Mouse (Mus musculus): Measurements from ENCODE around the gene Ell.

DNA sequence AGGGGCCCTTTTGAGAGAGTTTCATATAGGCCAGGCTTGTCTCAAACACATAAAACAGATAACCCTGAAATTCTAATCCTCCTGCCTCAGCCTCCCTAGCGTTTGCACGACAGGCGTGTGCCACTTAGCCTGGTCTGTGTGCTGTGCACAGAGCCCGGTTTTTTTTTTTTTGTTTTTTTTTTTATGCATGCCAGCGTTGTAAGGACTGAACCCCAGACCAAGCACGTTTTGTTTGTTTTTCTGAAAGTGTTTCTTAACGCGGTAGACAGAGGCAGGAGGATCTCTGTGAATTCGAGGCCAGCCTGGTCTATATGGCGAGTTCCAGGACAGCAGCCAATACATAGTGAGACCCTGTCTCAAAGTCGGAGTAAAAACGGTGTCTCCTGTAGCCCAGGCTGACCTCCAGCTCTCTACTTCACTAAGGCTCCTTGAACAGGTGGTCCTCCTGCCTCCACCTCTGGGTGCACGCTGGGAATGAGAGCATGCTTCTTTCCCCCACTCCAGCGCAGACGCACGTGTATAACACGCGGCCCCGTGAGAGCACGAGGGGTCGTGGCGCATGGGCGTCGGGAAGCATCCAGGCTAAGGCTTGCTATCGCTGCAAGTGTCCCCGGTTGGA is 69.6 kb downstream of the Ell start, which contains the start of gene Ssbp4:
- TF ChIP-seq POLR2AphosphoS2 (IDR thresholded peaks at IDR 0.05; ENCODE audit: insufficient read length, low read depth), result no peak
- no peak for TF ChIP-seq USF1 (IDR thresholded peaks at IDR 0.05; ENCODE audit: low read depth)
- no peak for TF ChIP-seq TCF12 (IDR thresholded peaks at IDR 0.05; ENCODE audit: insufficient read depth, poor library complexity, severe bottlenecking)
- no peak for TF ChIP-seq CEBPB (IDR thresholded peaks at IDR 0.05; ENCODE audit: insufficient read depth, poor library complexity, severe bottlenecking)
- no peak for TF ChIP-seq E2F4 (IDR thresholded peaks at IDR 0.05; ENCODE audit: insufficient read depth)
- TF ChIP-seq POLR2A (IDR thresholded peaks at IDR 0.05; ENCODE audit: insufficient read length, low read depth), result no peak
- no peak for TF ChIP-seq TCF3 (IDR thresholded peaks at IDR 0.05; ENCODE audit: insufficient read length, low read depth)
- no peak for TF ChIP-seq MAX (IDR thresholded peaks at IDR 0.05; ENCODE audit: low read depth)
- no peak for TF ChIP-seq MYOG (IDR thresholded peaks at IDR 0.05; ENCODE audit: control insufficient read depth in 1 of 3, insufficient read depth in 1 of 3, insufficient read length in 2 of 3, low read depth in 2 of 3)
- TF ChIP-seq REST (IDR thresholded peaks at IDR 0.05; ENCODE audit: insufficient read depth, insufficient read length), result no peak
- TF ChIP-seq MYOD1 (IDR thresholded peaks at IDR 0.05; ENCODE audit: control insufficient read depth in 1 of 3, insufficient read length in 2 of 3, low read depth in 2 of 3), result no peak
